Mouse (Mus musculus) liver, embryonic 12.5 days (tissue): ENCODE results near the gene Scnn1a. TPM values are rescaled to one million over a fixed set of nuclear protein-coding genes. Genes with fewer than 3 reads are reported as not detected.

ENCODE experiments used
- ATAC-seq: fragments of 200-750 bp; cut with Nextera tagmentation; 2 replicates; pipeline ENCODE4 v1.8.0; 2017; ENCODE audit warnings: moderate number of reproducible peaks, mild to moderate bottlenecking, moderate library complexity
- H3K27ac ChIP-seq: fragments of 300-500 bp; sonication (generic); 2 replicates; pipeline ENCODE4 v1.5.1; 2016; ENCODE audit warnings: mild to moderate bottlenecking
- H3K27me3 ChIP-seq: fragments of 300-500 bp; sonication (generic); replicated peaks from 2 replicates; pipeline ENCODE4 v1.6.1; 2016; ENCODE audit warnings: mild to moderate bottlenecking, moderate library complexity
- H3K36me3 ChIP-seq: fragments of 300-500 bp; sonication (generic); 2 replicates; pipeline ENCODE4 v1.6.1; 2016; ENCODE audit warnings: mild to moderate bottlenecking, moderate library complexity
- H3K4me1 ChIP-seq: fragments of 300-500 bp; sonication (generic); 2 replicates; pipeline ENCODE4 v1.6.1; 2016
- H3K4me2 ChIP-seq: fragments of 300-500 bp; sonication (generic); 2 replicates; pipeline ENCODE4 v1.6.1; 2016; ENCODE audit warnings: mild to moderate bottlenecking, moderate library complexity
- H3K4me3 ChIP-seq: fragments of 300-500 bp; sonication (generic); 2 replicates; pipeline ENCODE4 v1.5.1; 2016; ENCODE audit warnings: mild to moderate bottlenecking, moderate library complexity
- H3K9ac ChIP-seq: fragments of 300-500 bp; sonication (generic); 2 replicates; pipeline ENCODE4 v1.6.1; 2016; ENCODE audit warnings: mild to moderate bottlenecking, moderate library complexity
- H3K9me3 ChIP-seq: fragments of 300-500 bp; sonication (generic); replicated peaks from 2 replicates; pipeline ENCODE4 v1.6.1; 2016; ENCODE audit warnings: mild to moderate bottlenecking, moderate library complexity
- WGBS: fragments of 180-500 bp; shearing (Covaris S2); methylation state at CpG from one replicate; pipeline ENCODE4 v1.1.7; 2016; ENCODE audit not compliant: insufficient replicate concordance; 5-methylcytosine and 5-hydroxymethylcytosine counted together
- polyA plus RNA-seq: library from polyadenylated mRNA; unstranded; fragments of >200 nt; fragmentation: Nextera tagmentation; extraction: Ambion mirVana; gene quantifications from 2 replicates; pipeline ENCODE4 v1.2.1, GENCODE M21; 2016

The Scnn1a gene
- polyA plus RNA-seq, 1 experiment from 2014 or later: 0.23 TPM

- no peak overlapping the region for H3K4me2 ChIP-seq
- no peaks in the 10 kb centered on the region for H3K36me3 ChIP-seq
- no peak overlapping the region for H3K27ac ChIP-seq
- no peak overlapping the region for H3K4me3 ChIP-seq
- H3K4me1 ChIP-seq: peaks cover 9% of the 10 kb centered on the region; the same call in 1 of the 2 replicates
- H3K9me3 ChIP-seq: no peaks in the 10 kb centered on the region
- no peak; the same call in 1 of the 2 replicates for ATAC-seq
- peaks cover 22% of the 10 kb centered on the region for H3K27me3 ChIP-seq
- H3K9ac ChIP-seq: no peak overlapping the region
- WGBS: 66% methylated on average over 5 of the region's 5 CpGs
Measured at GRCm38 (mm10) chr6:125328243-125328642, 7.8 kb downstream of the Scnn1a start.

- ATAC-seq: peak; percentile 73
- Histone ChIP-seq H3K9ac (peak overlapping the region; percentile 46), H3K36me3 (no peaks in the 10 kb centered on the region), H3K4me3 (peak overlapping the region; percentile 52), H3K4me1 (peaks cover 9% of the 10 kb centered on the region; the same call in 1 of the 2 replicates), H3K9me3 (no peaks in the 10 kb centered on the region), H3K27ac (0 out of 2 replicates have a peak overlapping the region, but pooled peaks have one; percentile 14), H3K27me3 (peaks cover 11% of the 10 kb centered on the region; the same call in 1 of the 2 replicates), H3K4me2 (peak overlapping the region; percentile 79)
- WGBS: 1% methylated on average over 39 of the region's 39 CpGs
Measured at GRCm38 (mm10) chr6:125330626-125331326, 10.3 kb downstream of the Scnn1a start.

GRCm38 (mm10) chr6:125333112-125333899, 12.8 kb downstream of the Scnn1a start:
- Histone ChIP-seq H3K4me1 (peaks cover 9% of the 10 kb centered on the region; the same call in 1 of the 2 replicates), H3K27me3 (peaks cover 11% of the 10 kb centered on the region; the same call in 1 of the 2 replicates), H3K9ac (no peak overlapping the region), H3K4me2 (no peak overlapping the region), H3K27ac (no peak overlapping the region), H3K9me3 (no peaks in the 10 kb centered on the region), H3K4me3 (no peak overlapping the region), H3K36me3 (no peaks in the 10 kb centered on the region)
- 48% methylated on average over 14 of the region's 14 CpGs for WGBS
- no peak for ATAC-seq

- Histone ChIP-seq H3K9ac (no peak overlapping the region), H3K9me3 (no peaks in the 10 kb centered on the region), H3K4me3 (no peak overlapping the region), H3K27me3 (peaks cover 13% of the 10 kb centered on the region; the same call in 1 of the 2 replicates), H3K4me1 (peaks cover 11% of the 10 kb centered on the region; the same call in 1 of the 2 replicates), H3K4me2 (no peak overlapping the region), H3K36me3 (no peaks in the 10 kb centered on the region), H3K27ac (no peak overlapping the region)
- no peak for ATAC-seq
- WGBS: 48% methylated on average over 2 of the region's 2 CpGs
Measured at GRCm38 (mm10) chr6:125334356-125334755, 13.9 kb downstream of the Scnn1a start.

- no peaks in the 10 kb centered on the region for H3K36me3 ChIP-seq
- H3K4me3 ChIP-seq: no peak overlapping the region
- no peak for ATAC-seq
- 0 out of 2 replicates have a peak, but pooled peaks cover 4% of the 10 kb centered on the region for H3K27me3 ChIP-seq
- H3K9me3 ChIP-seq: no peaks in the 10 kb centered on the region
- 41% methylated on average over 9 of the region's 9 CpGs for WGBS
- no peak overlapping the region for H3K4me2 ChIP-seq
- H3K27ac ChIP-seq: no peak overlapping the region
- H3K9ac ChIP-seq: no peak overlapping the region
- peaks cover 28% of the 10 kb centered on the region for H3K4me1 ChIP-seq
Measured at GRCm38 (mm10) chr6:125338791-125339660, 18.6 kb downstream of the Scnn1a start.

GRCm38 (mm10) chr6:125340244-125340643, 19.8 kb downstream of the Scnn1a start:
- 49% methylated on average over 5 of the region's 5 CpGs for WGBS
- Histone ChIP-seq H3K4me1 (peaks cover 29% of the 10 kb centered on the region), H3K27me3 (0 out of 2 replicates have a peak, but pooled peaks cover 4% of the 10 kb centered on the region), H3K27ac (peak overlapping the region; percentile 49; the same call in 1 of the 2 replicates), H3K9me3 (no peaks in the 10 kb centered on the region), H3K36me3 (no peaks in the 10 kb centered on the region), H3K4me2 (no peak overlapping the region), H3K9ac (no peak overlapping the region), H3K4me3 (no peak overlapping the region)
- ATAC-seq: peak; percentile 13; the same call in 1 of the 2 replicates

- H3K27ac ChIP-seq: no peak overlapping the region
- H3K4me3 ChIP-seq: no peak overlapping the region
- H3K36me3 ChIP-seq: no peaks in the 10 kb centered on the region
- H3K4me1 ChIP-seq: peaks cover 35% of the 10 kb centered on the region
- no peak overlapping the region for H3K4me2 ChIP-seq
- H3K9me3 ChIP-seq: no peaks in the 10 kb centered on the region
- 0 out of 2 replicates have a peak, but pooled peaks cover 4% of the 10 kb centered on the region for H3K27me3 ChIP-seq
- no peak overlapping the region for H3K9ac ChIP-seq
- no peak for ATAC-seq
- WGBS: 58% methylated on average over 3 of the region's 3 CpGs
Measured at GRCm38 (mm10) chr6:125342198-125342597, 21.7 kb downstream of the Scnn1a start.

- peaks cover 39% of the 10 kb centered on the region for H3K4me1 ChIP-seq
- ATAC-seq: no peak
- no peaks in the 10 kb centered on the region for H3K36me3 ChIP-seq
- no peaks in the 10 kb centered on the region for H3K9me3 ChIP-seq
- 43% methylated on average over 8 of the region's 8 CpGs for WGBS
- H3K4me3 ChIP-seq: no peak overlapping the region
- no peak overlapping the region for H3K27ac ChIP-seq
- 0 out of 2 replicates have a peak, but pooled peaks cover 5% of the 10 kb centered on the region for H3K27me3 ChIP-seq
- no peak overlapping the region for H3K4me2 ChIP-seq
- H3K9ac ChIP-seq: no peak overlapping the region
Measured at GRCm38 (mm10) chr6:125344084-125344483, 23.6 kb downstream of the Scnn1a start.

- H3K27ac ChIP-seq: no peak overlapping the region
- ATAC-seq: no peak
- H3K9ac ChIP-seq: no peak overlapping the region
- no peaks in the 10 kb centered on the region for H3K36me3 ChIP-seq
- peaks cover 41% of the 10 kb centered on the region for H3K4me1 ChIP-seq
- no peak overlapping the region for H3K4me3 ChIP-seq
- no peaks in the 10 kb centered on the region for H3K9me3 ChIP-seq
- no peak overlapping the region for H3K4me2 ChIP-seq
- 0 out of 2 replicates have a peak, but pooled peaks cover 8% of the 10 kb centered on the region for H3K27me3 ChIP-seq
- WGBS: 41% methylated on average over 4 of the region's 4 CpGs
Measured at GRCm38 (mm10) chr6:125344866-125345265, 24.4 kb downstream of the Scnn1a start.

GRCm38 (mm10) chr6:125345625-125346024, 25.2 kb downstream of the Scnn1a start:
- no peaks in the 10 kb centered on the region for H3K9me3 ChIP-seq
- no peaks in the 10 kb centered on the region for H3K36me3 ChIP-seq
- H3K4me3 ChIP-seq: no peak overlapping the region
- H3K9ac ChIP-seq: no peak overlapping the region
- H3K27ac ChIP-seq: no peak overlapping the region
- H3K4me1 ChIP-seq: peaks cover 40% of the 10 kb centered on the region
- H3K4me2 ChIP-seq: no peak overlapping the region
- 0 out of 2 replicates have a peak, but pooled peaks cover 9% of the 10 kb centered on the region for H3K27me3 ChIP-seq
- ATAC-seq: no peak
- 35% methylated on average over 1 of the region's 1 CpGs for WGBS

GRCm38 (mm10) chr6:125346029-125346428, 25.6 kb downstream of the Scnn1a start:
- Histone ChIP-seq H3K27ac (no peak overlapping the region), H3K36me3 (no peaks in the 10 kb centered on the region), H3K4me1 (peaks cover 42% of the 10 kb centered on the region), H3K4me2 (no peak overlapping the region), H3K4me3 (no peak overlapping the region), H3K9ac (no peak overlapping the region), H3K9me3 (no peaks in the 10 kb centered on the region), H3K27me3 (0 out of 2 replicates have a peak, but pooled peaks cover 9% of the 10 kb centered on the region)
- WGBS: 34% methylated on average over 2 of the region's 2 CpGs
- no peak for ATAC-seq
